Mouse (Mus musculus): ENCODE data around the gene H2-Ob. TPM values are rescaled to one million over a fixed set of nuclear protein-coding genes. Genes with fewer than 3 reads are reported as not detected.

Gene H2-Ob
- total RNA-seq, 2 experiments from 2014 or later: 0.16 to 0.18 TPM

- Histone ChIP-seq H3K4me3 (no peak overlapping the region), H3K27ac (no peak overlapping the region)
- no peak for DNase-seq (ENCODE audit: extremely low spot score in 1 of 2, low spot score in 2 of 2)
- TF ChIP-seq CTCF (IDR thresholded peaks at IDR 0.05): no peak
- intact Hi-C loops (cut with DNase I): no loop called here
These were observed 37.8 kb upstream of the H2-Ob start for GRCm38 (mm10) chr17:34200772-34201505.

DNA sequence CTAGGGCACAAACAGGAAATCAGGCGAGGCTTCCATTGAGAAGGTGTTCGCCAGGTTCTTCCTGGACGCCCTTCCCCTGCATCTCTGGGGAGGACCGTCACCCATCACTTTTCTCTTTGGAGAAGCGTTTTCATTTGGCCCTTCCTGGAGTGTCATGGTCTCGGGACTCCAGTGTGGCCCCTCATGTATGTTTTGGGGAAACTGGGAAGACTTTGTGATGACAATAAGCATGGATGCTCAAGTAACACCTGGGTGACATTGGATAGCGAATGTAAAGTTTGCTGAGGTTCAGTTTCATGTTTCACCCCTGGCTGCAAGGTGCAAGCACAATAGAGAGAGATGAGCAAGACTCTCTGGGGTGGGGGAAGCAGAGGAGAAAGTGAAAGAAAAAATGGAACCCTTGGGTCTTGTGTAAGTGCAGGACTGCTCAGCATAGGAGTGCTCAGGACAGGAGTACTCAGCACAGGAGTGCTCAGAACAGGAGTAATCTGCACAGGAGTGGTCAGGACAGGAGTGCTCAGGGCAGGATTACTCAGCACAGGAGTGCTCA lies 37.1 kb upstream of the H2-Ob start:
- Histone ChIP-seq H3K27ac (no peak overlapping the region), H3K4me3 (no peak overlapping the region)
- DNase-seq (ENCODE audit: extremely low spot score in 1 of 2, low spot score in 2 of 2): no peak
- no peak for TF ChIP-seq CTCF (IDR thresholded peaks at IDR 0.05)
- intact Hi-C loops (cut with DNase I): no loop called here

GRCm38 (mm10) chr17:34202760-34203442 lies 35.8 kb upstream of the H2-Ob start:
- Histone ChIP-seq H3K4me3 (no peak overlapping the region), H3K27ac (no peak overlapping the region)
- TF ChIP-seq CTCF (IDR thresholded peaks at IDR 0.05): no peak
- DNase-seq (ENCODE audit: extremely low spot score in 1 of 2, low spot score in 2 of 2): no peak
- intact Hi-C loops (cut with DNase I): no loop called here

DNA sequence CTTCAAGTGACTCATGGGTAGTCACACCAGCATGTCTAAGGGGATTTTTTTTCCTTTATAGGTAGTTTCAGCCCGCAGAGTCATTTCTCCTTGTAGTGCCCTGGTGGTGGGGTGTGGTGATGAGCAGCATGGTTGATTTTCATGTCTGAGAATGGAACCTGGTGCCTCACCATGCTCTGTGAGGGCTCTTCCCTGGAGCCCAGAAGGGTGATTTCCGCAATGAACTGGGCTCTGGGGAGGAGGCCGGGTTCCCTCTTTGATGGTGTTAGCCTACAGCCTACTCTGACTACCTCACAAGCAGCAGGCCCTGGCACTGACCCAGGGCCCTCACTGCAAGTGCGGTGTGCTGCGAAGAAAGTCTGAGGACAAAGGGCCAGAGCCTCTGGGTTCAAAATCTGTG lies 35.3 kb upstream of the H2-Ob start, which contains the start of gene Tap2:
TSS of gene Tap2 (plus strand) at position 84 of the 400 bp plus-strand sequence.
- H3K4me3 ChIP-seq: peak within 1 kb of the TSS; percentile 77
- peak within 1 kb of the TSS; percentile 68 for H3K27ac ChIP-seq
- DNase-seq (ENCODE audit: extremely low spot score in 1 of 2, low spot score in 2 of 2): no peak
- no peak for TF ChIP-seq CTCF (IDR thresholded peaks at IDR 0.05)
- intact Hi-C loops (cut with DNase I): no loop called here

GRCm38 (mm10) chr17:34204303-34205010 lies 34.2 kb upstream of the H2-Ob start:
- intact Hi-C loops (cut with DNase I): loop anchor here (1.0 kb wide), 1 partner anchor 34 kb away; no protein-coding TSS in a partner anchor
- peak; percentile 86 to 90 for DNase-seq (ENCODE audit: extremely low spot score in 1 of 2, low spot score in 2 of 2)
- H3K27ac ChIP-seq: peak overlapping the region; percentile 68

GRCm38 (mm10) chr17:34205021-34205745 lies 33.5 kb upstream of the H2-Ob start:
- no peak for DNase-seq (ENCODE audit: extremely low spot score in 1 of 2, low spot score in 2 of 2)
- TF ChIP-seq CTCF (IDR thresholded peaks at IDR 0.05): no peak
- Histone ChIP-seq H3K27ac (no peak overlapping the region), H3K4me3 (peak overlapping the region; percentile 77)
- intact Hi-C loops (cut with DNase I): no loop called here

More at GRCm38 (mm10) chr17:34204303-34205010, 34.2 kb upstream of the H2-Ob start:
- TF ChIP-seq CTCF (IDR thresholded peaks at IDR 0.05): peak; percentile 97
- H3K4me3 ChIP-seq: peak overlapping the region; percentile 77

- no peak overlapping the region for H3K4me3 ChIP-seq
- H3K27ac ChIP-seq: no peak overlapping the region
- intact Hi-C loops (cut with DNase I): no loop called here
- DNase-seq (ENCODE audit: extremely low spot score in 1 of 2, low spot score in 2 of 2): no peak
- TF ChIP-seq CTCF (IDR thresholded peaks at IDR 0.05): peak; percentile 66
These were observed 32.9 kb upstream of the H2-Ob start for GRCm38 (mm10) chr17:34205746-34206176.

GRCm38 (mm10) chr17:34206731-34207130 lies 32.0 kb upstream of the H2-Ob start:
- intact Hi-C loops (cut with DNase I): no loop called here

GRCm38 (mm10) chr17:34207456-34207855 lies 31.2 kb upstream of the H2-Ob start:
- H3K27ac ChIP-seq: no peak overlapping the region
- no peak for DNase-seq (ENCODE audit: extremely low spot score in 1 of 2, low spot score in 2 of 2)
- H3K4me3 ChIP-seq: no peak overlapping the region
- no peak for TF ChIP-seq CTCF (IDR thresholded peaks at IDR 0.05)
- intact Hi-C loops (cut with DNase I): no loop called here

More at GRCm38 (mm10) chr17:34206731-34207130, 32.0 kb upstream of the H2-Ob start:
- Histone ChIP-seq H3K4me3 (no peak overlapping the region), H3K27ac (no peak overlapping the region)
- TF ChIP-seq CTCF (IDR thresholded peaks at IDR 0.05): no peak
- no peak for DNase-seq (ENCODE audit: extremely low spot score in 1 of 2, low spot score in 2 of 2)

DNA sequence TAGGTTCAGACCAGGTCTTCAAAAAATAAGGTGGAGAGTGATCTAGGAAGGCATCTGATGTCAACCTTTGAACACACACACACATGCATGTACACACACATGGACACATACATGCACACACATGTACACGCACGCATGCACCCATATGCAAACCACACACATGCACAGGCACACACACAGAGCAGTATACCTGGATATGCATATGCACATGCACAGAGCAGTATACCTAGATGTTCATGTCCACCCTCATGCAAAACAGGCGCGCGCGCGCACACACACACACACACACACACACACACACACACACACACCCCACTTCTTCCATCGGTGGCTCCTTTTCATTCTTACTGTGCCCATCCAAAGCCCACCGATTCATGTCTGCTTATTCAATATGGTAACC lies 30.8 kb upstream of the H2-Ob start:
- DNase-seq (ENCODE audit: extremely low spot score in 1 of 2, low spot score in 2 of 2): no peak
- TF ChIP-seq CTCF (IDR thresholded peaks at IDR 0.05): no peak
- intact Hi-C loops (cut with DNase I): no loop called here
- H3K27ac ChIP-seq: no peak overlapping the region
- no peak overlapping the region for H3K4me3 ChIP-seq

GRCm38 (mm10) chr17:34208421-34208820 lies 30.3 kb upstream of the H2-Ob start:
- DNase-seq (ENCODE audit: extremely low spot score in 1 of 2, low spot score in 2 of 2): no peak
- intact Hi-C loops (cut with DNase I): no loop called here
- TF ChIP-seq CTCF (IDR thresholded peaks at IDR 0.05): no peak
- no peak overlapping the region for H3K4me3 ChIP-seq
- H3K27ac ChIP-seq: no peak overlapping the region
